Mouse (Mus musculus): ENCODE results near the gene Snrpa. TPM values are rescaled to one million over a fixed set of nuclear protein-coding genes. Genes with fewer than 3 reads are reported as not detected.

The Snrpa gene
- polyA plus RNA-seq, 1 experiment = 467 TPM

DNA sequence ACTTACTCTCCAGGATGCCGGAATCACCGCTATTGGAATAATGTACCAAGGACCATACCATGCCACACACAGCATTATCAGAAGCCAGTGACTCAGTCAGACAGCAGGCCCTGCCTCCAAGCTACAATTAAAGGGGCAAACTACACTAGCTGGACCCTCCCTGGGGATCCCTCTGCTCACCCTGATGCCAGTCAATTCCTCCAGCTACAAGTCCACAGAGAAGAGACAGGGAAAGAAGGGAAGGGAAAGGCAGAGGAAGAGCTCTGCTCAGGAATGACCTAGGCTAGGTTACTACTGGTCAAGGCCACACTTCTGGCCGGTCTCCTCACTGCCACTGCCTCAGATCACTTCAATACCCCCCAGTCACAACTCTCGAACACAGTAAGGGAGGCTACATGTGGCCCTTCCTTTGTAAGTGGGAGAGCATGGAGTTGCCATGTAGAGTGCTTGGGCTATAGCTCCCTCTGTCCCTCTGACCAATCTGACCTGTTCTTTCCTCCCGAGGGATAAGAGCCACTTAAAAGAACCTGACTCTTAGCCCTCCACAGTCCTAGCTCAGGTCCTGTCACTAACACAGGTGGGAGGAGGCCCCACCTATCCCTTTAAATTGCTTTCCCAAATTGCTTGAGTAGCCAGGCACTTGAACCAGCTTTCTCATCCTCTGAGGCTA, 33.2 kb downstream of the Snrpa start:
- H3K4me3 ChIP-seq (replicated peaks) = peak overlapping the region; percentile 71
- H3K9me3 ChIP-seq = no peaks in the 10 kb centered on the region
- peaks cover 84% of the 10 kb centered on the region for H3K4me1 ChIP-seq
- TF ChIP-seq FLI1 (IDR thresholded peaks at IDR 0.05; ENCODE audit: low read length) (no peak), GATA1 (IDR thresholded peaks at IDR 0.05; ENCODE audit: borderline replicate concordance, low read length) (no peak)
- peaks cover 76% of the 10 kb centered on the region for H3K36me3 ChIP-seq (replicated peaks; ENCODE audit: low read length)
- H3K27me3 ChIP-seq (replicated peaks) = no peaks in the 10 kb centered on the region

- Histone ChIP-seq H3K27me3 (replicated peaks) (no peaks in the 10 kb centered on the region), H3K4me1 (peaks cover 84% of the 10 kb centered on the region), H3K36me3 (replicated peaks; ENCODE audit: low read length) (peaks cover 85% of the 10 kb centered on the region), H3K9me3 (no peaks in the 10 kb centered on the region), H3K4me3 (replicated peaks) (no peak overlapping the region)
- no peak for TF ChIP-seq GATA1 (IDR thresholded peaks at IDR 0.05; ENCODE audit: borderline replicate concordance, low read length)
These were observed 34.3 kb downstream of the Snrpa start for GRCm38 (mm10) chr7:27161744-27162143.

DNA sequence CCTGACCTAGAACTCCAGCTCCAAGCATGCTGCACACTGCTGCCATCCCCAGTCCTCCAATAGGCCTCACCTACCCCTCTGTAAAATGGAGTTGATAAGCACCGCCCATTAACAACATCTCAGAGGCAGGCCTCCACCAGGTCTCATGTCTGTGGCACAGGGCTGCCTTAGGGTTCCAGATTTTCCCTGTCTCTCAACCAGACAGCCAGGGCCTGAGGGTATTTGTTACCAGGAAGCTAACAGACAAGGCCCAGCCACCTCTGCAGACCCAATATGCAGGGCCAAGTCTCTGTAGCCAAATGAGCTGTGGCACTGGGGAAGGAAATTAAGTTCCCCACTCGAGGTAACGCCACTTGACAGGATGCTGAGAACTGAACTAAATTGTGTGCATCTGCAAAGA, 35.1 kb downstream of the Snrpa start:
- Histone ChIP-seq H3K4me3 (replicated peaks) (peak overlapping the region; percentile 1), H3K9me3 (no peaks in the 10 kb centered on the region), H3K4me1 (peaks cover 84% of the 10 kb centered on the region), H3K36me3 (replicated peaks; ENCODE audit: low read length) (peaks cover 92% of the 10 kb centered on the region), H3K27me3 (replicated peaks) (no peaks in the 10 kb centered on the region)
- no peak for TF ChIP-seq GATA1 (IDR thresholded peaks at IDR 0.05; ENCODE audit: borderline replicate concordance, low read length)
- TF ChIP-seq FLI1 (IDR thresholded peaks at IDR 0.05; ENCODE audit: low read length) = no peak

GRCm38 (mm10) chr7:27159882-27160281, 36.2 kb downstream of the Snrpa start:
- Histone ChIP-seq H3K4me3 (replicated peaks) (peak overlapping the region; percentile 76), H3K36me3 (replicated peaks; ENCODE audit: low read length) (peaks cover 96% of the 10 kb centered on the region), H3K9me3 (no peaks in the 10 kb centered on the region), H3K4me1 (peaks cover 74% of the 10 kb centered on the region), H3K27me3 (replicated peaks) (no peaks in the 10 kb centered on the region)
- TF ChIP-seq GATA1 (IDR thresholded peaks at IDR 0.05; ENCODE audit: borderline replicate concordance, low read length) = no peak
- peak; percentile 26; the same call in 1 of the 2 replicates for TF ChIP-seq FLI1 (IDR thresholded peaks at IDR 0.05; ENCODE audit: low read length)

DNA sequence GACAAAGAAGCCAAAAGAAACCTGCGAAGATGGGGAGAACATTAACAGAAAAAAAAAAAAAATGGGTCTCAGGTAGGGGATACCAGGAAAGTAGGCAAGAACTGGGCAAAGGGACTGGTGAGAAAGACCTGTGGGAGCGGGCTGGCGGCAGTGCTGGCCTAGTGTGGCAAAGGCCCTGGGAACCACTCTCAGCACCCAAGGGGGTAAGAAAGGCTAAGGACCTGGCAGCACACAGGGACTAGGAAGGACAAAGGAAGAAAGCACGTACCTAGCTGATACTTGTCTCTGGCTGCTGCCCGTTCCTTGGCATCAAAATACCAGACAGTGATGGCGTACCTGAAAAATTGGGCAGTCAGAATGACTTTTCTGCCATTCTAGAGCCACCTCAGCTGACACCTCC, 36.8 kb downstream of the Snrpa start:
- Histone ChIP-seq H3K36me3 (replicated peaks; ENCODE audit: low read length) (peaks cover 90% of the 10 kb centered on the region), H3K4me3 (replicated peaks) (no peak overlapping the region), H3K4me1 (peaks cover 68% of the 10 kb centered on the region), H3K27me3 (replicated peaks) (no peaks in the 10 kb centered on the region), H3K9me3 (no peaks in the 10 kb centered on the region)
- TF ChIP-seq GATA1 (IDR thresholded peaks at IDR 0.05; ENCODE audit: borderline replicate concordance, low read length) (no peak), FLI1 (IDR thresholded peaks at IDR 0.05; ENCODE audit: low read length) (no peak)

- peaks cover 3% of the 10 kb centered on the region for H3K27me3 ChIP-seq (replicated peaks)
- no peak for TF ChIP-seq GATA1 (IDR thresholded peaks at IDR 0.05; ENCODE audit: borderline replicate concordance, low read length)
- no peak for TF ChIP-seq FLI1 (IDR thresholded peaks at IDR 0.05; ENCODE audit: low read length)
- H3K36me3 ChIP-seq (replicated peaks; ENCODE audit: low read length) = peaks cover 79% of the 10 kb centered on the region
- H3K4me1 ChIP-seq = peaks cover 57% of the 10 kb centered on the region
- H3K9me3 ChIP-seq = no peaks in the 10 kb centered on the region
- H3K4me3 ChIP-seq (replicated peaks) = no peak overlapping the region
These were observed 37.9 kb downstream of the Snrpa start for GRCm38 (mm10) chr7:27158171-27158570.

- peaks cover 35% of the 10 kb centered on the region for H3K4me1 ChIP-seq
- H3K36me3 ChIP-seq (replicated peaks; ENCODE audit: low read length) = peaks cover 58% of the 10 kb centered on the region
- H3K4me3 ChIP-seq (replicated peaks) = no peak overlapping the region
- no peaks in the 10 kb centered on the region for H3K9me3 ChIP-seq
- TF ChIP-seq GATA1 (IDR thresholded peaks at IDR 0.05; ENCODE audit: borderline replicate concordance, low read length) (no peak), FLI1 (IDR thresholded peaks at IDR 0.05; ENCODE audit: low read length) (no peak)
- H3K27me3 ChIP-seq (replicated peaks) = peaks cover 3% of the 10 kb centered on the region
These were observed 40.1 kb downstream of the Snrpa start for GRCm38 (mm10) chr7:27156005-27156404.

DNA sequence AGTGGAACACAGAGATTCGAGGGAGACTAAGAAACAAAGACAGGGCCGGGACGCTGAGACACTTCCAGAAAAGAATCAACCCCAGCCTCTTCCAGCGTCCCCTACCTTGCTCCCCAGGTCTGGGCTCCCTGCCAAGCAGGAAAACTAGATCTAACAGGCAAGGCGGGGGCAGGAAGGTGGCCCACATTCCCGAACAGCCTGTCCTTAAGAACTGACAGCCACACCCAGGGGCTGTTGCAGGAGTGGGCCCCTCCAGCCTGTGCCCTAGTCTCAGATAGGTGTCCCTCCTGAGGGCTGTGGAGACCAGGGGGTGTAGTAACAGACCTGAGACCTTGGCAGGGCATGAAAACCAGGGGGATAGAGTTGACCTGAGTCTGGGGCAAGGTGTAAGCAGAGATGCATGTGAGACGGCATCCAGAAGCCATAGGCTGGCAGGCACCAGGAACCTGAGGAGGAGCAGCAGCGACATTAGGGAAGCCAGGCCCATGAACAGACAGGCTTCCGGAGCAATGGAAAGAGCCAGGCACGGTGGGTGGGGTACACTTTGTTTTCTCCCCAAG, 42.8 kb downstream of the Snrpa start, which contains the start of gene Cyp2t4:
Gene Cyp2t4, plus strand, starts transcription at position 510 of the 560 bp plus-strand sequence.
- TF ChIP-seq FLI1 (IDR thresholded peaks at IDR 0.05; ENCODE audit: low read length) (no peak), GATA1 (IDR thresholded peaks at IDR 0.05; ENCODE audit: borderline replicate concordance, low read length) (no peak)
- peaks cover 31% of the 10 kb centered on the region for H3K36me3 ChIP-seq (replicated peaks; ENCODE audit: low read length)
- H3K4me1 ChIP-seq = peaks cover 10% of the 10 kb centered on the region
- H3K9me3 ChIP-seq = no peaks in the 10 kb centered on the region
- peaks cover 3% of the 10 kb centered on the region for H3K27me3 ChIP-seq (replicated peaks)
- H3K4me3 ChIP-seq (replicated peaks) = no peak within 1 kb of the TSS

Other genes with a start within 250 kb of the Snrpa start
- not detected in 2 replicates for gene Cyp2a12, start 167.2 kb downstream of the Snrpa start, polyA plus RNA-seq (2012; ENCODE audit: insufficient read depth, low replicate concordance)
- not detected in 2 replicates for gene Cyp2f2, start 76.4 kb downstream of the Snrpa start, polyA plus RNA-seq (2012; ENCODE audit: insufficient read depth, low replicate concordance)
- not detected in 2 replicates for gene Cyp2t4, start 42.6 kb downstream of the Snrpa start, polyA plus RNA-seq (2012; ENCODE audit: insufficient read depth, low replicate concordance)
- gene Egln2, start 29.5 kb downstream of the Snrpa start, polyA plus RNA-seq (2012; ENCODE audit: insufficient read depth, low replicate concordance) = 75.2 and 107 TPM in 2 replicates
- gene Rab4b, start 17.4 kb downstream of the Snrpa start, polyA plus RNA-seq (2012; ENCODE audit: insufficient read depth, low replicate concordance) = 400 and 700 TPM in 2 replicates
- not detected in 2 replicates for gene Gm21983, start 15.2 kb downstream of the Snrpa start, polyA plus RNA-seq (2012; ENCODE audit: insufficient read depth, low replicate concordance)
- not detected in 2 replicates for gene Mia, start 15.1 kb downstream of the Snrpa start, polyA plus RNA-seq (2012; ENCODE audit: insufficient read depth, low replicate concordance)
- 1.0 and 2.3 TPM in 2 replicates for gene BC024978, start 490 bp downstream of the Snrpa start, polyA plus RNA-seq (2012; ENCODE audit: insufficient read depth, low replicate concordance)
- 1.0 and 3.0 TPM in 2 replicates for gene Itpkc, start 32.4 kb upstream of the Snrpa start, polyA plus RNA-seq (2012; ENCODE audit: insufficient read depth, low replicate concordance)
- gene Coq8b, start 36.8 kb upstream of the Snrpa start, polyA plus RNA-seq (2012; ENCODE audit: insufficient read depth, low replicate concordance) = 45.5 and 46.3 TPM in 2 replicates
- 2.0 and 2.4 TPM in 2 replicates for gene Numbl, start 62.2 kb upstream of the Snrpa start, polyA plus RNA-seq (2012; ENCODE audit: insufficient read depth, low replicate concordance)
- gene Ltbp4, start 141.4 kb upstream of the Snrpa start, polyA plus RNA-seq (2012; ENCODE audit: insufficient read depth, low replicate concordance) = 0.28 TPM in 1 of 2 replicates, not detected in the other
- gene Shkbp1, start 159.7 kb upstream of the Snrpa start, polyA plus RNA-seq (2012; ENCODE audit: insufficient read depth, low replicate concordance) = 214 and 344 TPM in 2 replicates
- 1.4 and 7.6 TPM in 2 replicates for gene Gm20479, start 161.1 kb upstream of the Snrpa start, polyA plus RNA-seq (2012; ENCODE audit: insufficient read depth, low replicate concordance)